In genomic region chr8:47363271-47363670, GRCm38 (mm10) we compare ENCODE assay signal across 8 mouse cellular contexts.
DNase-seq lines count a peak whose midpoint lies in the region; ATAC-seq lines count a peak whose summit lies in the region.
"Had no signal": no experiment of that assay in that cellular context is flagged by ENCODE, and none has a peak within 500 bp of the region (broad histone marks: within the 10 kb centered on the region; RNA-seq: fewer than 3 reads in every experiment).

No protein-coding gene starts in this region.

- H3K4me1 ChIP-seq in embryonic facial prominence, embryonic 14.5 days (ENCODE audit: control insufficient read depth, insufficient read depth, low read length): no peaks in the 10 kb centered on the region
- H3K4me1 ChIP-seq in intestine, embryonic 15.5 days (replicated peaks): 0 out of 2 replicates have a peak, but pooled peaks cover 7% of the 10 kb centered on the region
- no peaks in the 10 kb centered on the region for H3K4me1 ChIP-seq in hindbrain, embryonic 14.5 days (replicated peaks; ENCODE audit: control insufficient read depth, insufficient read depth, low read length)
- no peaks in the 10 kb centered on the region for H3K4me1 ChIP-seq in midbrain, embryonic 14.5 days (ENCODE audit: control insufficient read depth, insufficient read depth, low read length)

- no peaks in the 10 kb centered on the region for H3K27me3 ChIP-seq in embryonic facial prominence, embryonic 14.5 days (replicated peaks; ENCODE audit: control insufficient read depth, insufficient read depth, low read length)
- 0 out of 2 replicates have a peak, but pooled peaks cover 3% of the 10 kb centered on the region for H3K27me3 ChIP-seq in intestine, embryonic 15.5 days (replicated peaks)
- H3K27me3 ChIP-seq in hindbrain, embryonic 14.5 days (ENCODE audit: control insufficient read depth, insufficient read depth, low read length): no peaks in the 10 kb centered on the region
- H3K27me3 ChIP-seq in midbrain, embryonic 14.5 days (ENCODE audit: control insufficient read depth, insufficient read depth, low read length): no peaks in the 10 kb centered on the region

- no peak overlapping the region for H3K9ac ChIP-seq in embryonic facial prominence, embryonic 14.5 days (ENCODE audit: low read depth, low read length)
- H3K9ac ChIP-seq in intestine, embryonic 15.5 days: no peak overlapping the region
- H3K9ac ChIP-seq in hindbrain, embryonic 14.5 days: no peak overlapping the region
- no peak overlapping the region for H3K9ac ChIP-seq in midbrain, embryonic 14.5 days (replicated peaks; ENCODE audit: low read length)

- WGBS in embryonic facial prominence, embryonic 14.5 days: 24% methylated on average over 8 of the region's 8 CpGs
- WGBS in intestine, embryonic 15.5 days: 27% methylated on average over 8 of the region's 8 CpGs
- 51% methylated on average over 8 of the region's 8 CpGs for WGBS in hindbrain, embryonic 14.5 days
- 50% methylated on average over 8 of the region's 8 CpGs for WGBS in midbrain, embryonic 14.5 days

- H3K27ac ChIP-seq in embryonic facial prominence, embryonic 14.5 days (replicated peaks; ENCODE audit: low read depth, low read length): no peak overlapping the region
- H3K27ac ChIP-seq in intestine, embryonic 15.5 days: no peak overlapping the region
- H3K27ac ChIP-seq in hindbrain, embryonic 14.5 days: no peak overlapping the region
- H3K27ac ChIP-seq in midbrain, embryonic 14.5 days (replicated peaks; ENCODE audit: low read depth, low read length): no peak overlapping the region
- H3K27ac ChIP-seq: macrophage had no signal

- H3K9me3 ChIP-seq in embryonic facial prominence, embryonic 14.5 days (ENCODE audit: control insufficient read depth, low read length): peaks cover 4% of the 10 kb centered on the region; the same call in 1 of the 2 replicates
- H3K9me3 ChIP-seq in intestine, embryonic 15.5 days: no peaks in the 10 kb centered on the region
- H3K9me3 ChIP-seq in hindbrain, embryonic 14.5 days (ENCODE audit: control insufficient read depth, low read length): no peaks in the 10 kb centered on the region
- H3K9me3 ChIP-seq in midbrain, embryonic 14.5 days (ENCODE audit: control insufficient read depth, low read length): peaks cover 3% of the 10 kb centered on the region; the same call in 1 of the 2 replicates

- no peaks in the 10 kb centered on the region for H3K36me3 ChIP-seq in embryonic facial prominence, embryonic 14.5 days (ENCODE audit: control insufficient read depth, insufficient read depth, low read length)
- H3K36me3 ChIP-seq in intestine, embryonic 15.5 days: no peaks in the 10 kb centered on the region
- H3K36me3 ChIP-seq in hindbrain, embryonic 14.5 days (replicated peaks; ENCODE audit: control insufficient read depth, insufficient read depth): no peaks in the 10 kb centered on the region
- H3K36me3 ChIP-seq in midbrain, embryonic 14.5 days (ENCODE audit: control insufficient read depth, insufficient read depth, low read length): no peaks in the 10 kb centered on the region

- H3K4me2 ChIP-seq in embryonic facial prominence, embryonic 14.5 days (ENCODE audit: low read depth, low read length): no peak overlapping the region
- H3K4me2 ChIP-seq in intestine, embryonic 15.5 days (replicated peaks): no peak overlapping the region
- H3K4me2 ChIP-seq in hindbrain, embryonic 14.5 days (replicated peaks): no peak overlapping the region
- H3K4me2 ChIP-seq in midbrain, embryonic 14.5 days (ENCODE audit: low read length): no peak overlapping the region

- no peak overlapping the region for H3K4me3 ChIP-seq in embryonic facial prominence, embryonic 14.5 days (ENCODE audit: low read depth, low read length)
- H3K4me3 ChIP-seq in intestine, embryonic 15.5 days (replicated peaks): no peak overlapping the region
- H3K4me3 ChIP-seq in hindbrain, embryonic 14.5 days (replicated peaks; ENCODE audit: low read length): no peak overlapping the region
- H3K4me3 ChIP-seq in midbrain, embryonic 14.5 days (replicated peaks; ENCODE audit: low read depth, low read length): no peak overlapping the region

- DNase-seq in adrenal gland, postnatal 25 days: peak; percentile 12
- DNase-seq in embryonic facial prominence, embryonic 14.5 days (ENCODE audit: low spot score): peak; percentile 45
- peak; percentile 81 for DNase-seq in lung, postnatal 10 days
- DNase-seq in hindbrain, embryonic 14.5 days (ENCODE audit: low spot score): no peak
- DNase-seq in midbrain, embryonic 14.5 days: no peak
- DNase-seq in layer of hippocampus, adult 18-20 months (ENCODE audit: low spot score in 2 of 2): no peak

- no peak for ATAC-seq in embryonic facial prominence, embryonic 14.5 days (ENCODE audit: low read depth)
- peak; percentile 41; the same call in 1 of the 2 replicates for ATAC-seq in intestine, embryonic 15.5 days
- no peak for ATAC-seq in hindbrain, embryonic 14.5 days (ENCODE audit: low FRiP score)
- ATAC-seq in midbrain, embryonic 14.5 days (ENCODE audit: low FRiP score, low TSS enrichment): no peak

Comparison
In these comparisons a context has a peak if more than half of its experiments do, and no peak if none do; other contexts are left out.
1. DNase-seq: peak in adrenal gland, postnatal 25 days (single experiment), embryonic facial prominence, embryonic 14.5 days (single experiment) and lung, postnatal 10 days (single experiment); none in hindbrain, embryonic 14.5 days (single experiment), midbrain, embryonic 14.5 days (single experiment) and layer of hippocampus, adult 18-20 months (0 of 2).